Mouse (Mus musculus): ENCODE measurements around the gene Gng10. TPM values are rescaled to one million over a fixed set of nuclear protein-coding genes. Genes with fewer than 3 reads are reported as not detected.

Gene Gng10
- polyA plus RNA-seq (2016; fragmentation: Nextera tagmentation; extraction: Ambion mirVana): 66.3 and 77.8 TPM in 2 replicates

GRCm38 (mm10) chr4:59034918-59035785, at the start of gene Gng10:
Gng10 (plus strand) TSS chr4:59035088.
- peak within 1 kb of the TSS; percentile 84 for H3K4me3 ChIP-seq
- 5% methylated on average over 76 of the region's 76 CpGs for WGBS
- peaks cover 10% of the 10 kb centered on the region; the same call in 1 of the 2 replicates for H3K36me3 ChIP-seq
- H3K4me1 ChIP-seq (replicated peaks): peaks cover 15% of the 10 kb centered on the region; the same call in 1 of the 2 replicates
- peak within 1 kb of the TSS; percentile 93 for H3K27ac ChIP-seq
- no peaks in the 10 kb centered on the region for H3K27me3 ChIP-seq (ENCODE audit: insufficient read depth, poor library complexity, severe bottlenecking)
- peak; percentile 68 for DNase-seq (ENCODE audit: low spot score)
- peaks cover 10% of the 10 kb centered on the region; the same call in 1 of the 2 replicates for H3K9me3 ChIP-seq

- Histone ChIP-seq H3K27ac (no peak overlapping the region), H3K4me1 (replicated peaks) (peaks cover 12% of the 10 kb centered on the region), H3K4me3 (no peak overlapping the region), H3K9me3 (no peaks in the 10 kb centered on the region), H3K36me3 (no peaks in the 10 kb centered on the region), H3K27me3 (ENCODE audit: insufficient read depth, poor library complexity, severe bottlenecking) (peaks cover 4% of the 10 kb centered on the region; the same call in 1 of the 2 replicates)
- DNase-seq (ENCODE audit: low spot score): peak; percentile 84
- 24% methylated on average over 7 of the region's 7 CpGs for WGBS
These were observed 49.7 kb upstream of the Gng10 start for GRCm38 (mm10) chr4:58985157-58985648.

- peak within 1 kb of the TSS; percentile 71 for H3K4me3 ChIP-seq
- H3K27ac ChIP-seq: peak within 1 kb of the TSS; percentile 82
- DNase-seq (ENCODE audit: low spot score): peak; percentile 87
- peaks cover 4% of the 10 kb centered on the region; the same call in 1 of the 2 replicates for H3K27me3 ChIP-seq (ENCODE audit: insufficient read depth, poor library complexity, severe bottlenecking)
- no peaks in the 10 kb centered on the region for H3K36me3 ChIP-seq
- 1% methylated on average over 28 of the region's 28 CpGs for WGBS
- H3K4me1 ChIP-seq (replicated peaks): peaks cover 12% of the 10 kb centered on the region
- H3K9me3 ChIP-seq: no peaks in the 10 kb centered on the region
These were observed 48.2 kb upstream of the Gng10 start, which contains the start of gene Ptgr1 for GRCm38 (mm10) chr4:58986540-58987190. Ptgr1 (minus strand) TSS chr4:58987119.

- WGBS: 86% methylated on average over 7 of the region's 7 CpGs
- H3K27me3 ChIP-seq (ENCODE audit: insufficient read depth, poor library complexity, severe bottlenecking): peaks cover 8% of the 10 kb centered on the region; the same call in 1 of the 2 replicates
- peaks cover 12% of the 10 kb centered on the region for H3K4me1 ChIP-seq (replicated peaks)
These were observed 45.5 kb upstream of the Gng10 start for GRCm38 (mm10) chr4:58989303-58989898.

GRCm38 (mm10) chr4:58990609-58991434, 44.1 kb upstream of the Gng10 start:
- Histone ChIP-seq H3K27ac (no peak overlapping the region), H3K36me3 (no peaks in the 10 kb centered on the region), H3K4me3 (no peak overlapping the region), H3K27me3 (ENCODE audit: insufficient read depth, poor library complexity, severe bottlenecking) (peaks cover 8% of the 10 kb centered on the region; the same call in 1 of the 2 replicates), H3K4me1 (replicated peaks) (peaks cover 12% of the 10 kb centered on the region), H3K9me3 (no peaks in the 10 kb centered on the region)
- DNase-seq (ENCODE audit: low spot score): no peak
- WGBS: 91% methylated on average over 17 of the region's 17 CpGs

More at GRCm38 (mm10) chr4:58989303-58989898, 45.5 kb upstream of the Gng10 start:
- DNase-seq (ENCODE audit: low spot score): no peak
- no peak overlapping the region for H3K27ac ChIP-seq
- no peaks in the 10 kb centered on the region for H3K9me3 ChIP-seq
- no peak overlapping the region for H3K4me3 ChIP-seq
- H3K36me3 ChIP-seq: no peaks in the 10 kb centered on the region

GRCm38 (mm10) chr4:58992195-58992594, 42.7 kb upstream of the Gng10 start:
- Histone ChIP-seq H3K27me3 (ENCODE audit: insufficient read depth, poor library complexity, severe bottlenecking) (peaks cover 8% of the 10 kb centered on the region; the same call in 1 of the 2 replicates), H3K4me1 (replicated peaks) (peaks cover 2% of the 10 kb centered on the region), H3K36me3 (no peaks in the 10 kb centered on the region), H3K9me3 (no peaks in the 10 kb centered on the region), H3K27ac (no peak overlapping the region), H3K4me3 (no peak overlapping the region)
- 84% methylated on average over 5 of the region's 5 CpGs for WGBS
- no peak for DNase-seq (ENCODE audit: low spot score)

GRCm38 (mm10) chr4:58994762-58995161, 40.1 kb upstream of the Gng10 start, which contains the start of gene Dnajc25:
Dnajc25 (plus strand) TSS chr4:58995062.
- no peaks in the 10 kb centered on the region for H3K4me1 ChIP-seq (replicated peaks)
- no peak within 1 kb of the TSS for H3K4me3 ChIP-seq
- 91% methylated on average over 4 of the region's 4 CpGs for whole genome bisulfite sequencing
- no peak for DNase-seq (ENCODE audit: low spot score)
- no peaks in the 10 kb centered on the region for H3K9me3 ChIP-seq
- H3K36me3 ChIP-seq: no peaks in the 10 kb centered on the region
- H3K27ac ChIP-seq: no peak within 1 kb of the TSS
- 0 out of 2 replicates have a peak, but pooled peaks cover 4% of the 10 kb centered on the region for H3K27me3 ChIP-seq (ENCODE audit: insufficient read depth, poor library complexity, severe bottlenecking)

GRCm38 (mm10) chr4:58995251-58995693, 39.6 kb upstream of the Gng10 start:
- 76% methylated on average over 8 of the region's 8 CpGs for WGBS
- H3K4me1 ChIP-seq (replicated peaks): no peaks in the 10 kb centered on the region
- no peak for DNase-seq (ENCODE audit: low spot score)

GRCm38 (mm10) chr4:58997081-58997480, 37.8 kb upstream of the Gng10 start:
- Histone ChIP-seq H3K36me3 (no peaks in the 10 kb centered on the region), H3K4me1 (replicated peaks) (no peaks in the 10 kb centered on the region), H3K4me3 (no peak overlapping the region), H3K27ac (no peak overlapping the region), H3K9me3 (no peaks in the 10 kb centered on the region), H3K27me3 (ENCODE audit: insufficient read depth, poor library complexity, severe bottlenecking) (0 out of 2 replicates have a peak, but pooled peaks cover 4% of the 10 kb centered on the region)
- WGBS: 84% methylated on average over 5 of the region's 5 CpGs
- DNase-seq (ENCODE audit: low spot score): no peak

More at GRCm38 (mm10) chr4:58995251-58995693, 39.6 kb upstream of the Gng10 start:
- H3K9me3 ChIP-seq: no peaks in the 10 kb centered on the region
- no peak overlapping the region for H3K27ac ChIP-seq
- H3K36me3 ChIP-seq: no peaks in the 10 kb centered on the region
- H3K27me3 ChIP-seq (ENCODE audit: insufficient read depth, poor library complexity, severe bottlenecking): 0 out of 2 replicates have a peak, but pooled peaks cover 4% of the 10 kb centered on the region
- H3K4me3 ChIP-seq: no peak overlapping the region

GRCm38 (mm10) chr4:58998688-58999087, 36.2 kb upstream of the Gng10 start:
- 93% methylated on average over 1 of the region's 1 CpGs for WGBS
- Histone ChIP-seq H3K4me3 (no peak overlapping the region), H3K9me3 (no peaks in the 10 kb centered on the region), H3K27ac (no peak overlapping the region), H3K4me1 (replicated peaks) (peaks cover 13% of the 10 kb centered on the region), H3K27me3 (ENCODE audit: insufficient read depth, poor library complexity, severe bottlenecking) (no peaks in the 10 kb centered on the region), H3K36me3 (no peaks in the 10 kb centered on the region)
- no peak for DNase-seq (ENCODE audit: low spot score)

GRCm38 (mm10) chr4:58999686-59000085, 35.2 kb upstream of the Gng10 start:
- DNase-seq (ENCODE audit: low spot score): peak; percentile 63
- no peaks in the 10 kb centered on the region for H3K36me3 ChIP-seq
- H3K9me3 ChIP-seq: no peaks in the 10 kb centered on the region
- no peak overlapping the region for H3K27ac ChIP-seq
- H3K27me3 ChIP-seq (ENCODE audit: insufficient read depth, poor library complexity, severe bottlenecking): no peaks in the 10 kb centered on the region
- WGBS: 16% methylated on average over 2 of the region's 2 CpGs
- peaks cover 23% of the 10 kb centered on the region for H3K4me1 ChIP-seq (replicated peaks)
- no peak overlapping the region for H3K4me3 ChIP-seq
